Mouse (Mus musculus) left cerebral cortex, adult 2 months (tissue): ENCODE measurements at regions not wholly inside any gene's neighbourhood (a gene's known extent, or its start where the extent isn't known, plus 50 kb on each side); places are given as distances from the start of the nearest gene placed in this dataset.

Experiments used
- DNase-seq, 2 experiments: peaks; one replicate each; pipeline ENCODE4 v3.0.0; 2021 to 2022; ENCODE audit warnings: low spot score in 2 of 2, mixed read lengths in 1 of 2; ENCODE audit errors: extremely low spot score in 1 of 2
- H3K27ac ChIP-seq: fragments of 200-600 bp; 2 replicates; pipeline ENCODE4 v1.8.1; 2022
- H3K4me3 ChIP-seq: fragments of 200-600 bp; 2 replicates; pipeline ENCODE4 v1.8.1; 2022
- CTCF ChIP-seq: fragments of 200-600 bp; IDR thresholded peaks from 2 replicates; pipeline ENCODE4 v1.8.1; 2022; ENCODE audit warnings: antibody characterized with exemption, mild to moderate bottlenecking, moderate library complexity
- intact Hi-C: fragments of 180-260 bp; cut with DNase I; formaldehyde crosslinking; loops from one replicate; pipeline ENCODE4 v1.15.1; 2025

DNA sequence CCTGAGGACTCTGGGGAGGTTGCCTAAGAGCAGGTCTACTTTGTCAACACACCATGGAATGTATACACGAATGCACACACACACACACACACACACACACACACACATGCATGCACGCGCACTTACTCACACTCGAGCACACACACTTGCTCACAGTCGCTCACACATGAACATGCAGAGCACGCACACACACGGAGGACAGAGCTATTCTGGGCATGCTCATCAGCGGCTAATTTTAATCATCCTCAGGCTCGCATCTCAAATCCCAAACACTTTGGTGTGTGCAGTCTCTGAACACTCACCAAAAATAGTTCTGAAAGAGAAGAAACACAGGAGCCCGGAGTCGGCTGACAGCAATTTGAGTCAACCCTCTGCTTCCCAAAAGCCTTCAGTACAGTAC, 122.0 kb downstream of the 2410131K14Rik start:
- Histone ChIP-seq H3K4me3 (no peak overlapping the region), H3K27ac (peak overlapping the region; percentile 44; the same call in 1 of the 2 replicates)
- intact Hi-C loops: no loop called here
- no peak for TF ChIP-seq CTCF
- DNase-seq: peak in 1 of 2 experiments; percentile 30

DNA sequence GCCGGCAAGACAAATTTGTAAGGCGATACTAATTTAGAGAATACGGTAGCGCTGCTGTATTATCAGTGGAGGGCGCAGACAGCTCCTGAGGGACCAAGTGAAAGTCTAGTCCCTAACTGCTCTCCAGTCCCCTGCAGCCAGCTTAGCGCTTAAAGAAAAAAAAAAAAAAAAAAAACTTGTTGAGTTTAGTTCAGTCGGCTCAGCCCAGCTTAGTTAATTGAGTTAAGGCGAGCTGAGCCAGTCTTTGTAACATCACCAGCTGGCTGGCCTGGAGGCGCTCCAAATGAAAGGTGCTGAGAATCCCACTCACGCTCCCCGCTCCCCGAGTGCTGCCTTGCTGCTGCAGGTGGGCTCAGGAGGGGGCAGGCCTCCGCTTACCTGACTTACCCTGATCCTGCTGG, 128.6 kb downstream of the 2410131K14Rik start:
- peak in 1 of 2 experiments; percentile 34 for DNase-seq
- intact Hi-C loops: no loop called here
- Histone ChIP-seq H3K27ac (no peak overlapping the region), H3K4me3 (no peak overlapping the region)
- TF ChIP-seq CTCF: no peak

DNA sequence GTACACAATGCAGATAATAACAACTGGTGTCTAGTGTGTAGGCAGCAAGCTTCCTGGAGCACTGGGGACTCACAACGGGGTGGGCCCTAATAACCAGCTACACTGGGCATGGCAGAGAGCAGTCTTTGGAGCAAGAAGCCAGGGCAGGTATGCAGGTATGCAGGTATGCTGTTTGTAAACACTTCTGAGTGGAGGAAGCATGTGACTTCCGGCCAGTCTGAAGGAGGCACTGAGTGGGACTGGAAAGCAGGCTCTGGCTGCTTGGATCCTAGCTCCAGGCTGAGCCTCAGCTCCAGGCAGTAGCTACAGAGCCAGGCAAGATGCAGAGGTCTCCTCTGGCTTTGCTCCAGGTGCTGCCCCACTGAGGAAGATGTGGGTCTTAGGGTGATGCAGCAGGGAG, 129.9 kb downstream of the 2410131K14Rik start:
- H3K27ac ChIP-seq: no peak overlapping the region
- no peak overlapping the region for H3K4me3 ChIP-seq
- intact Hi-C loops: no loop called here

DNA sequence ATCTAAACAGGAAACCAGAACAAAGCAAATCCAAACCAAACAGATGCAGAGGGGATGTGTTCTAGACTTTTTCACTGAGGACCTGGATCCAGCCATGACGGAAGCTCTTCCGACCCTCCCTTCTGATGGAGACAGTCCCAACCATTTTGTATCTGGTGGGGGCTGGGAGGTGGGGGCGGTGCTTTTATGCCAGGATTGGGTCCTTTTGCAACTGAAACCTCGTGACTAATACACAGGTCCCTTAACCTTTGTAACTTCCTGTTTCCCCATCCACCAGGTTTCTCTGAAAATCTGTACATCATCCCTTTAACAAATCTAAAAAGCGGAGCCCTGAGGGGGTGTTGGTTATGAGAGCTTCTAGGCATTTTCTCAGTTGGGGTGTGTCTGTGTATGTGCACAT, 130.9 kb downstream of the 2410131K14Rik start:
- no peak overlapping the region for H3K4me3 ChIP-seq
- no peak for DNase-seq
- intact Hi-C loops: no loop called here
- no peak for TF ChIP-seq CTCF
- H3K27ac ChIP-seq: no peak overlapping the region

More for the DNA sequence above, 129.9 kb downstream of the 2410131K14Rik start:
- no peak for DNase-seq
- no peak for TF ChIP-seq CTCF

DNA sequence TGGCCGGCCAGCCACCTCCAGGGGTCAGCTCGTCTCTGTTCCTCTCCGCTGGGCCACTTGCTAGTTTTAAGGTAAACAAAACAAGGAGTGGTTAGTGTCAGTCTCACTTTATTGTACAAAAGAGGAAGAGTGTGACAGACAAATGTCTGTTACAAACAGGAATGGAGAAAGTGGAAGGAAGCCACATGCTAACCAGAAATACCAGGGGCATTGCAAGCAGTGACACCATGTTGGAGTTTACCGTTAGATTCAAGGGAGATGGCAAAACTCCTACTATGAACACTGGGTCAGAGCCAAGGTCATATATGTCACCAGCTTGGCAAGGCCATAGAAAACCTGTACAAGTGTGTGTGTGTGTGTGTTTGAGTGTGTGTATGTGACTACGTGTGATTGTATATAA, 131.5 kb downstream of the 2410131K14Rik start:
- no peak for DNase-seq
- intact Hi-C loops: no loop called here
- no peak for TF ChIP-seq CTCF
- H3K27ac ChIP-seq: no peak overlapping the region
- no peak overlapping the region for H3K4me3 ChIP-seq

GRCm38 (mm10) chr5:118377402-118377848, 132.4 kb downstream of the 2410131K14Rik start:
- intact Hi-C loops: no loop called here
- no peak for TF ChIP-seq CTCF

DNA sequence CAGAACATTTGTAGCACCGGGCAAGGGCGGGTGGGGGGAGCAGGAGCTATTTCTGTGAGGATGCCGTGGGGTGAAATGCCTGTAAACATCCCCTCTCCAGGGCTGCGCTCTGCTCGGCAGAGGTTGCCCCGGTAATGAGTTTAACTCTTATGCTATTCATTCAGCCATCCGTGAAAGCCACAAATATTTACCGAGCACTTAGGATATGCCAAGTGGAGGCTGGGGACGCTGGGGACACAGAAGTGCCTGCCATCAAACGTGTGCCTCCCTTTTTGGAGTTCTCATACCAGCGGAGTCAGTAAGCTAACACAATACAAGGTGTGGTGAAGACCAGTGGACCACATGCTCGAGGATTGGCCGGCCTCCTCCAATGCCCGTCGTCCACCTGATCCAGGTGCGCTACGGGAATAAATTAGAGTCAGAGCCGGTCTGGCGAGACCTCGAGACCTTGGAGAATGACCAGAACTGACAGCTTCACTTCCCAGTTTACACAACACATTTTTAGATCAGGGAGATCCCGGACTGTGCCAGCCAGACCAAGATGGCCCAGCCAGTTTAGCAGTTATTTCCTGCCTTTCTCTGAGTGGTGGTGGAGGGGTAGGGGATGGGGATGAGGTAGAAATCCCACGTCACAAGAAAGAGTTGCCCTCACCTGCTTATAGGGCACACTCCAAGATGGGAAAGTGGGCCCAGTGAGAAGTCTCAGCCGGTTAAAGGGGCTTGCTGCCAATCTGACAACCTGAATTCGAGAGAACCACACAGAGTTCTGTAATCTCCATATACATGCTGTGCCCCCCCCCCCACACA, 134.4 kb downstream of the 2410131K14Rik start:
- H3K4me3 ChIP-seq: no peak overlapping the region
- intact Hi-C loops: loop anchor here (2.0 kb wide), 1 partner anchor 43 kb away; no protein-coding TSS in a partner anchor
- TF ChIP-seq CTCF: no peak

More at GRCm38 (mm10) chr5:118377402-118377848, 132.4 kb downstream of the 2410131K14Rik start:
- Histone ChIP-seq H3K4me3 (no peak overlapping the region), H3K27ac (no peak overlapping the region)
- DNase-seq: no peak

GRCm38 (mm10) chr5:118380052-118380421, 135.0 kb downstream of the 2410131K14Rik start:
- H3K4me3 ChIP-seq: peak overlapping the region; percentile 61
- no peak for TF ChIP-seq CTCF
- no peak overlapping the region; the same call in 1 of the 2 replicates for H3K27ac ChIP-seq
- DNase-seq: no peak
- intact Hi-C loops: loop anchor here (2.0 kb wide), 1 partner anchor 43 kb away; no protein-coding TSS in a partner anchor

More for the DNA sequence above, 134.4 kb downstream of the 2410131K14Rik start:
- DNase-seq: no peak
- no peak overlapping the region for H3K27ac ChIP-seq

DNA sequence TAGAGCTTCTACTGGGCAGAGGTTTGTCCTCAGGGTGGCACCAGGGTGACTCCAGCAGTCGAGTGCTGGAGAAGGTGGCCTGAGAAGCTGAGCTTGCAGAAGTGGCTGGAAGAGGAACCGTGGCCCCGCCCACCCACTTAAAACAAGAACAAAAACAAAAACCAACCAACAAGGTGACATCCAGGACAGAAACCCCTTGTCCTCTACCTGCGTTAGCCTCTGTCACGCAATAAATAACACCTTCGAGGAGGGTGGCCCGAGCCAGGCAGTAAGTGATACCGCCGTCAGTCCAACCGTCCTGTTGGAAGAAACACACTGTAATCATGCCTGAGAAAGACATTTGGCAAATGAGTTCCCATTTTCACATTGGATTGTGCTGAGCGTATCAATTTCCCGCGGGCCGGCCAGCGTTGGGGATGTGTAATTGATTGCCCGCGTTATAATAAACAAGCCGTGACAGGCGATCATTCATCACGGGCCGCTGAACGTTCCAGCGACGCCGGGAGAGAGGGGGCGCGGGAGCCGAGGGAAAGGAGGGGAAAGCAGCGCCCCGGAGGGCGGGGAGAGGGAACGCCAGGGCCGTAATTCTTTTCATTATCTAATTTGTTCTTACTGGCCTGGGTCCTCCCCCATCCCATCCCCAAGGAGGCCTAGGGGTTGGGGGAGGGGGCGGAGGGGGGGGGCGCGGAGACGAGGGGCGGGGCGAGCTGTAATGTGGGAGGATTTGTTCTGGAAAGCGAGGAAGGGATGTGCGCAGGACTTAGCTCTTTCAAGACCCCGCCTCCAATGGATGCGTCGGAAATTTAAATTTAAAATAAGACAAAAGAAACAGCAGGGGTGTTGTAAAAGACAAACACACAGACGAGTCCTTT, 135.6 kb downstream of the 2410131K14Rik start:
- Histone ChIP-seq H3K27ac (peak overlapping the region; percentile 74), H3K4me3 (peak overlapping the region; percentile 61)
- peak; percentile 42 to 47 for DNase-seq
- TF ChIP-seq CTCF: no peak; the same call in 1 of the 2 replicates
- intact Hi-C loops: loop anchor here (2.0 kb wide), 1 partner anchor 42 kb away; no protein-coding TSS in a partner anchor

DNA sequence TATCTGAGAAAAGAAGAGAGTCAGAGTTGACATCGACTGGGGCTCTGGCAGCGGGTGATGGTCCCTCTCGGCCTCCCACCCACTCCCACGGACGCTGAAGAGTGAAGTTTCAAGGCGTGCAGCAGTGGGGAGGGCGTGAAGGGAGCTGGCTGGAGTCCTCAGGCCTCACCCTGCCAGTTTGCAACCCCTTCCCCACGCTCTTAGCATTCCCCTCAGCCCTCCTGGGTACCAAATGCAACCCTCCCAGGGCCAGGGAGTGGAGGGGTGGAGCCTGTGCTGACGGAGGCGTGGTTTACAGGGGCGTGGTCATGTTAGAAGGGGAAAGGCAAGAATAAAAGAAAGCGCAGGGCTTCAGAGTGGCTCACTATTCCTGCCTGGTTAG, 136.3 kb downstream of the 2410131K14Rik start:
- peak; percentile 45 to 55 for DNase-seq
- Histone ChIP-seq H3K4me3 (peak overlapping the region; percentile 61), H3K27ac (peak overlapping the region; percentile 74; the same call in 1 of the 2 replicates)
- intact Hi-C loops: loop anchor here (2.0 kb wide), 1 partner anchor 42 kb away; no protein-coding TSS in a partner anchor
- no peak for TF ChIP-seq CTCF

DNA sequence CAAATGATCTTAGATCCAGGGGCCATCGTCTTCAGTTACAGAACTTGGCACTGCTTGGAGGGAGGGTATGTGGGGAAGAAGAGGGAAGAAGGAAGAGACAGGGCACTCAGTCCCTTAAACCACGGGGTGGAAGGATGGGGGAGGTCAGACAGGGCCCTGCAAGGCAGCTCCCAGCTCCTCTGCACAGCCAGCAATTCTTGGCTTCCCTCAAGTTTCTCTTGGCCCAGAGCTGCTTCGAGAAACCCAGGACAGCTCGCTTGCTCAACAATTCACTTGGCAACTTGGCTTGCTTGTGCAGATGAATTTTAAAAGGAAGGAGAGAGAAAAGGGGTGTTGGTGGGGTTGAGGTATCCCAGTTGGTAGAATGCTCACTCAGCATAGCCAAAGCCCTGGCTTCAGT, 141.1 kb downstream of the 2410131K14Rik start:
- intact Hi-C loops: no loop called here
- no peak for DNase-seq
- no peak overlapping the region for H3K27ac ChIP-seq
- TF ChIP-seq CTCF: no peak
- H3K4me3 ChIP-seq: no peak overlapping the region

GRCm38 (mm10) chr5:118388419-118388818, 143.4 kb downstream of the 2410131K14Rik start:
- TF ChIP-seq CTCF: no peak
- intact Hi-C loops: no loop called here
- Histone ChIP-seq H3K4me3 (no peak overlapping the region), H3K27ac (no peak overlapping the region)
- no peak for DNase-seq
